Mouse (Mus musculus) heart, embryonic 16.5 days (tissue): ENCODE measurements around the gene Sfxn5. TPM values are rescaled to one million over a fixed set of nuclear protein-coding genes. Genes with fewer than 3 reads are reported as not detected.

Source experiments
- ATAC-seq: fragments of 200-750 bp; cut with Nextera tagmentation; replicated peaks from 2 replicates; pipeline ENCODE4 v1.8.0; 2017; ENCODE audit warnings: moderate number of reproducible peaks; ENCODE audit not compliant: insufficient read depth, low FRiP score; ENCODE audit errors: extremely low read depth
- H3K27ac ChIP-seq: fragments of 300-500 bp; sonication (generic); 2 replicates; pipeline ENCODE4 v1.5.1; 2014; ENCODE audit warnings: mild to moderate bottlenecking, low read length, control low read depth, moderate library complexity
- H3K27me3 ChIP-seq: fragments of 300-500 bp; sonication (generic); 2 replicates; pipeline ENCODE4 v1.6.1; 2014; ENCODE audit warnings: low read length, mixed read lengths; ENCODE audit not compliant: control insufficient read depth, insufficient read depth
- H3K36me3 ChIP-seq: fragments of 300-500 bp; sonication (generic); 2 replicates; pipeline ENCODE4 v1.6.1; 2014; ENCODE audit not compliant: control insufficient read depth, insufficient read depth
- H3K4me1 ChIP-seq: fragments of 300-500 bp; sonication (generic); 2 replicates; pipeline ENCODE4 v1.6.1; 2014; ENCODE audit warnings: low read length, mixed read lengths; ENCODE audit not compliant: control insufficient read depth, insufficient read depth
- H3K4me2 ChIP-seq: fragments of 300-500 bp; sonication (generic); 2 replicates; pipeline ENCODE4 v1.6.1; 2014; ENCODE audit warnings: low read depth, mild to moderate bottlenecking, control low read depth, low read length
- H3K4me3 ChIP-seq: fragments of 300-500 bp; sonication (generic); 2 replicates; pipeline ENCODE4 v1.5.1; 2014; ENCODE audit warnings: mild to moderate bottlenecking, control low read depth, low read length
- H3K9ac ChIP-seq: fragments of 300-500 bp; sonication (generic); 2 replicates; pipeline ENCODE4 v1.6.1; 2014; ENCODE audit warnings: low read length, control low read depth
- H3K9me3 ChIP-seq: fragments of 300-500 bp; sonication (generic); replicated peaks from 2 replicates; pipeline ENCODE4 v1.6.1; 2016; ENCODE audit warnings: low read length; ENCODE audit not compliant: control insufficient read depth
- WGBS: fragments of 180-500 bp; shearing (Covaris S2); extraction: QIAGEN DNeasy Blood & Tissue Kit; methylation state at CpG from one replicate; pipeline ENCODE4 v1.1.7; 2014; 5-methylcytosine and 5-hydroxymethylcytosine counted together
- polyA plus RNA-seq: library from polyadenylated mRNA; unstranded; fragments of >200 nt; fragmentation: Nextera tagmentation; extraction: Ambion mirVana; gene quantifications from 2 replicates; pipeline ENCODE4 v1.2.1, GENCODE M21; 2015

The Sfxn5 gene
- polyA plus RNA-seq, 1 experiment from 2014 or later = 4.9 TPM

DNA sequence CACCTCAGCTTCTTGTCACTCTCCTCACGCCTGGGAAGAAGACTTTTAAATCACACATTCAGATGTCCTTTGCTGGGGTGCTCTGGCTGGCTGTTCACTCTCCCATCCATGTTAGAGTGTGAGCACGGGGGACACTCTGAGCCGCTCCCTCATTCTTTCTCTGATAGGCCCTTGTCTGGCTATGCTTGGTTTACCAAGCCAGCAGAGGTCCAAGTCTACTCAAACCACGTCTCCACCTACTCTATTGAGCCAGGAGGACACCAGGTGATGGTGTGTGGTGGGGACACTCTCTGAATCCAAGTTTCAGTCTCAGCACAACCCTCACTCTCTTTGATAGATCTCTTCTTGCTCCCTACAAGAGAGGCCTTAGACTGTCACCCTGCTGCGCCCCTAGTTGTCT lies 125.9 kb downstream of the Sfxn5 start:
- ATAC-seq = no peak
- Histone ChIP-seq H3K27me3 (peaks cover 25% of the 10 kb centered on the region), H3K9me3 (no peaks in the 10 kb centered on the region), H3K4me1 (no peaks in the 10 kb centered on the region), H3K36me3 (no peaks in the 10 kb centered on the region), H3K4me3 (no peak overlapping the region), H3K9ac (no peak overlapping the region), H3K4me2 (no peak overlapping the region), H3K27ac (no peak overlapping the region)
- 69% methylated on average over 5 of the region's 5 CpGs for WGBS

DNA sequence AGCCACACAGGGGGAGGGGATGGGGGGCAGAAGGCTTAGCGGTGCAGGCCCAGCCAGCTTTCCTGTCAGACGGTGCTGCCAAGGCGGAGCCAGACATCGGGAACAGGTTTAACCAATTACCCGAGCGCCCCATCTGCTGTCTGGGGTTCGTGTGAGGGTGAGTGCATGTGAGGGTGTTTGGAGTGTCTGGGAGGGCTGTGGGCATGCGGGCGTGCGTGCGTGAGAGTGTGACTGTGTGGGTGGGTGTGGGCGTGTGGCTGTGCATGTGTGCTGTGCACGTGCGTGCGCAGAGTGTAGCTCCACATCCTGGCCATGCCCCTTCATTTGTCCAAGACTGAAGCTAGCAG lies 126.3 kb downstream of the Sfxn5 start:
- H3K27me3 ChIP-seq = peaks cover 25% of the 10 kb centered on the region
- 51% methylated on average over 15 of the region's 15 CpGs for WGBS
- ATAC-seq = no peak
- no peaks in the 10 kb centered on the region for H3K9me3 ChIP-seq
- H3K27ac ChIP-seq = no peak overlapping the region
- no peaks in the 10 kb centered on the region for H3K36me3 ChIP-seq
- H3K4me1 ChIP-seq = no peaks in the 10 kb centered on the region
- no peak overlapping the region for H3K4me3 ChIP-seq
- H3K4me2 ChIP-seq = no peak overlapping the region
- no peak overlapping the region for H3K9ac ChIP-seq

DNA sequence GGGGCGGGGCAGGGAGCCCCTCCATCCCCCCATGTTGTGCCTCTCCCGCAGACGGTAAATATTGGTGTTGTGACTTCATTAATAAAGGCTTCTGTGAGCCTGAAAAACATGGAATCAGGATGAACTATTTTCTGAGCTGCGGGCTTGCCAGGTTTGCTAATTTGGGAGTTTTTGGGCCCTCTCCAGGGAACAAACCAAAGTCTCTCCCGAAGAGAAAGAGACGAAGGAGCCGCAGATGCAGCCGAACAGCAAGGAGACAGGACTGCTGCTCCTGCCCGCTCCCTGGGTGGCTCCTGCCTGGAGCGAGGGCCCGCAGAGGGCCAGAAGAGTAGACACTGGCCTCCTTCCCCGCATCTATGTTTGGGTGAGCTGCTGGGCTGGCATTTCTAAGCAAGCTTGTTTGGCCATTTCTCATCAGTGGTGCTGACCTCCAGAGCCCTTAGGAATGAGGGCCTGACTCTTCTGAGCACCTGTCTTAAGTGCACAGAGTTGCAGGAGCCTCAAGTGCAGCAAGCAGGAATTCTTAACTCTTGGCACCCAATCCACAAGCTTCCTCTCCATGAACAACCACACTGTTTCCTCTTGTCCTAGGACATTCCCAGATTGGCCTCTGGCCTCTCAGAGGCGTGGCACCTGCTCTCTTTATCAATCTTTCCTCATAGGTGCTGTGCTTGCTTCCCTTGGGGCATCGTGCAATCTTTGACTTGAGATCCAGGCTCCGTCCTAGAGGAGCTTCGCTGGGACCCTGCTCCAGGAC lies 126.9 kb downstream of the Sfxn5 start:
- no peaks in the 10 kb centered on the region for H3K4me1 ChIP-seq
- no peaks in the 10 kb centered on the region for H3K36me3 ChIP-seq
- H3K27ac ChIP-seq = no peak overlapping the region
- no peak for ATAC-seq
- no peak overlapping the region for H3K9ac ChIP-seq
- H3K9me3 ChIP-seq = no peaks in the 10 kb centered on the region
- 40% methylated on average over 16 of the region's 16 CpGs for WGBS
- H3K4me3 ChIP-seq = no peak overlapping the region
- no peak overlapping the region for H3K4me2 ChIP-seq
- peaks cover 25% of the 10 kb centered on the region for H3K27me3 ChIP-seq

DNA sequence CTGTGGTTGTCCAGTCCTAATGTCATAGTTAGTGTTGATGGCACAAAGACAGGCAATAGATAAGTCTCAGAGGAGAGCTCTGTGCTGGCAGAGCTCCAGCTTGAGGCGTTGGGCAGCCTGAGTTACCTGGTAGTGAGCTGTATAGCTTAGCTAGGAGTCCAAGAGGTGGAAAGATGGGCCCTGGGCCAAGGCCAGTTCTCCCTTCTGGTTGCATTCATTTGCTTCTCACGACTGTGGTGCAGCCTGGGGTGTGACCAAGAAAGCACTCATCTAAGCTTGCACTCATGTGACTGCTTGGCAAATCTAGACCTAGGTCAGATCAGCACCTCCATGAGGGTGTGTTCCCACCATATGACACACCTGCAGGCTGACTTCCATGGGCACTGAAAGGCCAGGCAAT lies 135.3 kb downstream of the Sfxn5 start:
- no peak overlapping the region for H3K9ac ChIP-seq
- 25% methylated on average over 2 of the region's 2 CpGs for WGBS
- no peak for ATAC-seq
- H3K36me3 ChIP-seq = no peaks in the 10 kb centered on the region
- H3K9me3 ChIP-seq = no peaks in the 10 kb centered on the region
- no peaks in the 10 kb centered on the region for H3K4me1 ChIP-seq
- H3K27ac ChIP-seq = no peak overlapping the region
- no peak overlapping the region for H3K4me3 ChIP-seq
- H3K27me3 ChIP-seq = peaks cover 28% of the 10 kb centered on the region
- H3K4me2 ChIP-seq = no peak overlapping the region

DNA sequence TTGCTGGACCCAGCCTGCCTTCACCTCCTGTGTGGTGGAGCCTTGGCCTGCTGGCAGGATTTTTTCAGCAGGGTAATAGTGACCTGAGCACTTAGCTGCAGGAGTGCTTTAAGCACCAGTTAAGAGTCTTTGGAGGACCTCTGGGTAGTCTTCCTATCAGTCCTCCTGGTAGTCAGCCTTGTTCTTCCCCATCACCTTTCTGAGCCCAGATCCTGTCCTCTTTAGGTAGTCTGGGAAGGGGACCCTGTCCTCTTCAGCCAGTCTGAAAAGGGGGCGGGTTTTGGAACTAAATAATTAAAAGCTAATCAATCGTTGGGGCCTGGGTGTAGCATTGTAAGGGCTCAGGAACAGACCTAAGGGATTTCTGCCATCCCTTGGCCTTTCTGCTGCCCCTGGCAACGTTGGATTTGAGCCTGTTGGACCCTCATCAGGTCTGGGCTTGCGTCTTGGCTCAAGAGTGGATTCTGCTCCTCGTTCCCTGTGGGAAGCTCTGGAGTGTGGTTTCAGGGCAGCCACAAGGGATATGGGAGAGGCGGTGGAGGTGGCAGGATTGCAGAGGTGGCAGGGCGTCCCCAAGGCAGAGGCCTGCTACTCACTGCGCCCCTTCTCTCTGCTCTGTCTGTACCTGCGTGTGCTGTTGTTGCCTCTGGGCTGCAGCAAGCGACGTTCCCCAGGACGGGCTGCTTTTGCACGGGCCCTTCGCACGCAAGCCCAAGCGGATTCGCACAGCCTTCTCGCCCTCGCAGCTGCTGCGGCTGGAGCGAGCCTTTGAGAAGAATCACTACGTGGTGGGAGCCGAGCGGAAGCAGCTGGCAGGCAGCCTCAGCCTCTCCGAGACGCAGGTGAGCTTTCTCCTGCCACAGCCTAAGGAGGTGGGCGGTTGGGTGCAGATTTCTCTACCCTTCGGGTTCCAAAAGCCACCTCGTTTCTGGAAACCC lies 139.6 kb downstream of the Sfxn5 start:
- H3K4me2 ChIP-seq = no peak overlapping the region
- ATAC-seq = no peak
- peaks cover 65% of the 10 kb centered on the region for H3K27me3 ChIP-seq
- peaks cover 3% of the 10 kb centered on the region; the same call in 1 of the 2 replicates for H3K4me1 ChIP-seq
- no peaks in the 10 kb centered on the region for H3K9me3 ChIP-seq
- no peak overlapping the region for H3K9ac ChIP-seq
- no peaks in the 10 kb centered on the region for H3K36me3 ChIP-seq
- no peak overlapping the region for H3K4me3 ChIP-seq
- WGBS = 10% methylated on average over 29 of the region's 29 CpGs
- H3K27ac ChIP-seq = no peak overlapping the region

DNA sequence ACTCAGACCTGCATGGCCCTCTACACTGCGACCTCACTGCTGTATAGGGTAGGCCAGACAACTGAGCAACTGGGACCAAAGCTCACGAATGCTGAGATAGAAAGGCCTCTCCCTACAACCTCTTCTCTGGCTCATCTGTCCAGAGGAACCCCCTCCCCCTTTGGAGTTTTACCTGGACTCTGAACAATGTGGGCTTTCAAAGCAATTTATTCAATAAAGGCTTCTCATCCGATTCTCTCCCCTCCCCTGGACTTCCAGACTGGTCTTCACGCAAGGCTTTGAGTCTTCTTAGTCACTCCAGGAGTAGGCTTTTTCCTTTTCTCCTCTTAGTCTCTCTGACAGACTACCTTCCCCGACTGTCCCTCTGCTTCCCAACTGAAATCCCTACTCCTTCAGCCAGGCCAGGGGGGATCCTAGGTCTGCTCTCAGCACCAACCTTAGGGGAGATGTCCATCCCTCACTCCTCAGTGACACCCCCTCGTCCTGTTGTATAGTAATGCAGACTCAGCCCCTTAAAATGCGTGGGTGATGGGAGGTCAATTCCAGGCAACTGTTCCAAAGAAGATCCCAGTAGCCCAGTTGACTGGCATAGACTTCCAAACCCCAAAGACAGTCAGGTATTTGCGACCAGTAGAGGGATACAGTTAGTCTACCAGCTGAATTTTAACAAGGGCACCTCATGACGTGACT lies 141.3 kb downstream of the Sfxn5 start:
- Histone ChIP-seq H3K4me2 (no peak overlapping the region), H3K4me1 (peaks cover 16% of the 10 kb centered on the region), H3K27me3 (peaks cover 82% of the 10 kb centered on the region), H3K4me3 (no peak overlapping the region), H3K9me3 (no peaks in the 10 kb centered on the region), H3K36me3 (no peaks in the 10 kb centered on the region), H3K27ac (no peak overlapping the region), H3K9ac (no peak overlapping the region)
- WGBS = 29% methylated on average over 9 of the region's 9 CpGs
- ATAC-seq = no peak

DNA sequence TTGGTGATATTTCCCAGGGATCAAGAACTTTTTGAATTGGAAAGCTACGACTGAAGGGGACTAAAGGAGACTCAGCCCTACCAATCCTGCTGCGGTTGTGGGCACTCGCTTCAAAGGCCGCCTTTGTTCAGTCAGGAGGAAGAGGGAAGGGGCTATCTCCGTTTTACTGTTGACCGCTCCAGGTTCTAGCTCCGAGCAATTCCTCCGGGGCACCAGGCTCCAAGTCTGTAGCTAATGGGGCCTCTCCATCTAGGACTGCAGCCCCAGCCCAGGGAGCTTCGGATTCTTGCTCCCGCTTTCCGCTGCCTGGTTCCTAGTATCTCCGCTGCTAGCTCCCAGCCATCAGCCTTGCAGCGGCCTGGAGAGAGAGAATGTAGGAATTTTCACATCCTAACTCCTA lies 142.6 kb downstream of the Sfxn5 start:
- Histone ChIP-seq H3K36me3 (no peaks in the 10 kb centered on the region), H3K27ac (no peak overlapping the region), H3K4me3 (peak overlapping the region; percentile 44), H3K4me1 (peaks cover 16% of the 10 kb centered on the region), H3K9ac (no peak overlapping the region), H3K9me3 (no peaks in the 10 kb centered on the region), H3K27me3 (peaks cover 89% of the 10 kb centered on the region), H3K4me2 (peak overlapping the region; percentile 63)
- WGBS = 2% methylated on average over 13 of the region's 13 CpGs
- ATAC-seq = no peak

DNA sequence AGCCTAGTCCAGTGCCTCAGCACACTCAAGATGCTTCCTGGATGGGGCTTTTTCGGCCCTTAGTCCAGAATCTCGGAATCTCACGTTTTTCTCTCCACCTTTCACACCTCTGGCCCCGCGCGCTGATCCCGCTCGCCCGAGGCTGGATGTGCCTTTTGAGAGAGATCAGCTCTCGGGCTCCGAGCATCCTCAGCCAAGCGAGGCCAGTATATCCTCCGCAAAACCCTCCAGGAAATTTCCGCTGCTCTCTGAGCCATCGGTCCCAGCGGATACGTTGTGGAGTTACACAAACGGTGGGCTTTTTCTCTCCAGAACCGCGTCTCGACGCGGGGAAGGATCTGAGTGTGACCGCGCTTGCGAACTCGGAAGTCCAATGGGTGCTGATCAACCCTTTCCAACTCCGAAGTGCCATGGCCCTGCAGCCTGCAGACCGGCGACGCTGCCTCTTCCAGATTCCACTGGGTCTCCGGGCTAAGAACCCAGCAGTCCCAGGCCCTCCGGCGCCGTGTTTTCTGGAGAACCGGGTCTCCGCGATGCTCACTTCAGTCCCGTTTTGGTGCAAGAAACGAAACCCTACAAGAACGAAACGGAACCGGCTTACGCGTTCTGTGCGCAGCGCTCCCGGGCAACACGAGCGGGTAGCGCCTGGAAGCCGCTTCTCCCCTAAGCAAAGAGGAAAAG lies 143.2 kb downstream of the Sfxn5 start:
- Histone ChIP-seq H3K36me3 (no peaks in the 10 kb centered on the region), H3K4me3 (peak overlapping the region; percentile 44), H3K27me3 (peaks cover 88% of the 10 kb centered on the region), H3K9ac (no peak overlapping the region), H3K27ac (no peak overlapping the region), H3K4me1 (peaks cover 16% of the 10 kb centered on the region), H3K4me2 (peak overlapping the region; percentile 63), H3K9me3 (no peaks in the 10 kb centered on the region)
- ATAC-seq = no peak
- under 1% methylated on average over 52 of the region's 52 CpGs for WGBS
